Mouse (Mus musculus): ENCODE data around the gene Ldlr. TPM values are rescaled to one million over a fixed set of nuclear protein-coding genes. Genes with fewer than 3 reads are reported as not detected.
"Not testable (repeated sequence)": the region's sequence is repeated elsewhere in the genome, so short reads cannot be mapped to it uniquely, and the experiment has no call there.

Gene Ldlr
- total RNA-seq, 4 experiments from 2014 or later = 16.7 to 38.7 (median 26.4) TPM

DNA sequence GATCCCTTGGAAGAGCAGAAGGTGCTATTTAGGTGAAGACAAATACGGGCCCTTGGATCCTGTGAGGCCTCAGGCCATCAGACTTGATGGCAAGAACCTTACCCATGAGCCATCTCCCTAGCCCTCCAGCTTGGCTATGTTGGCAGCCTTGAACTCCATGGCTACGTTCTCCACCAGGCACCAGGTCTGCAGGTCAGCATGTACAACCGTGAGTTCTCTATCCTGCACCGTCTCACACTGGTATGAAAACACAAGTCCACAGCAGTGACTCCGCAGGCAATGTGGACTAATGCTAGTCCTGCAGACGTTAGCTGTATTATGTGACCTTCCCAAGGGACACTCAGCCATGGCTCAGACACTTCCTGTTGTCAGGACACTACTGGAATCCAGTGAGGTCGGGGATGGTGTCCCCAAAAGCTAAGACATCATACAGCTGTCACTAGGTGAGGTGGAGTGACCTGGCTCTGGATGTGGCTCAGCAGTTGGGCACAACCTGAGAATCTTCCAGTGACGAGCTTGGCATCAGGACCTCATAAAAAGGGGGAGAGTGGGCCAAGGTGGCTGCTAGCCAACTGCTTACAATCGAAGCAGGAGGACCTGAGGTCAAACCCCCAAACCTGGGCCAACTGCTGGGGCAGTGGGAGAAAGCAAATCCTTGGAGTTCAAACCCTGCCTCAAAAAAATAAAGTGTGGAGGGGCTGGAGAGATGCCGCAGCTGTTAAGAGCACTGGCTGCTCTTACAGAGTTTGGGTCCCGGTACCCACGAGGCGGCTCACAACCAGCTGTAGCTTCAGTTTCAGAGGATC lies 31.4 kb downstream of the Ldlr start:
- no peak for DNase-seq (ENCODE audit: low spot score in 2 of 2)

- no peak for DNase-seq (ENCODE audit: low spot score in 2 of 2)
Measured at GRCm38 (mm10) chr9:21758576-21759529, 35.6 kb downstream of the Ldlr start.

- DNase-seq (ENCODE audit: low spot score in 2 of 2) = no peak
Measured at GRCm38 (mm10) chr9:21759718-21760117, 36.4 kb downstream of the Ldlr start.

DNA sequence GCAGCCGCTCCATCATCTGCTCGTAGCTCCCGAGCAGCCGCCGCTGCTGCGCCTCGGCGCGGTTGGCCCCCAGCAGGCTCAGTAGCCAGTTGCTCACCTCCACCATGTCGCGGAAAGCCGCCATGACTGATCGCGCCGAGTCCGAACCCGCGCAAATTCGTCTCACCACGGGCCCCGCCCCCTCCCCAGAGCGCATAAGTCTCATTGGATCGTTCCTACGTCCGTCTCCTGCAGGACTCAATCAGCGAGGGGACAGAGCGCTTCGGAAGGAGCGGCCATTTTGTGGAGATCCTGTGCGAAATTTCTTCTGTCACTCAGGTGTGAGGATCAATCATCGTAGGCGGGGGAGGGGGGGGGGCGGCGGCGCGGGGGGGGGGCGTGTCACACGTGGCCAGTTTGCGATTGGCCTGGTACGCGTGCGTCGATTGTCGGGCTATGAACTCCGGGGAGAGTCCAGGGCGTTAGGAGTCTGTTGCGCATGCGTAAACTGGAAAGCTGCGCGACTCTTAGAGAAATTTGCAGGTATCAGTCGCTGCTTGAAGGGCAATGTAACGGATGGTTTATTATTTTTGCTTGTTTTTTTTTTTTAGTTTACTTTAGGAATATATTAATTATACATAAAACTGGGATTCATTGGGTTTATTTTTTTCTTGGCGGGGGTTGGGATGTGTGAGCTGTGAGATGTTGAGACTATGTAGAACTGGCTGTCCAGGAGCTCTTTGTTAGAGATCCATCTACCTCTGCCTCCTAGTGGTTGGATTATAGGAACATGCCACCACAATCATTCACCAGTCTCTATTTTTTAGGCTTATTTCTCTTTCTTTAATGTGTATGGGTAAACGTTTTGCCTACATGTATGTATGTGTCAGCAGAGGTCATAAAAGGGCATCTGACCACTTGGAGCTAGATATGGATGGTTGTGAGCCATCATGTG lies 37.1 kb downstream of the Ldlr start, which contains the start of gene Spc24:
Spc24 (minus strand) TSS at position 149 of the 934 bp plus-strand sequence.
- DNase-seq (ENCODE audit: low spot score in 2 of 2) = peak; percentile 93 to 96

- no peak for DNase-seq (ENCODE audit: low spot score in 2 of 2)
Measured at GRCm38 (mm10) chr9:21762135-21762534, 38.9 kb downstream of the Ldlr start.

GRCm38 (mm10) chr9:21764084-21764999 lies 41.1 kb downstream of the Ldlr start:
- DNase-seq (ENCODE audit: low spot score in 2 of 2) = no peak

- DNase-seq (ENCODE audit: low spot score in 2 of 2) = no peak
Measured at GRCm38 (mm10) chr9:21767896-21768295, 44.6 kb downstream of the Ldlr start.

DNA sequence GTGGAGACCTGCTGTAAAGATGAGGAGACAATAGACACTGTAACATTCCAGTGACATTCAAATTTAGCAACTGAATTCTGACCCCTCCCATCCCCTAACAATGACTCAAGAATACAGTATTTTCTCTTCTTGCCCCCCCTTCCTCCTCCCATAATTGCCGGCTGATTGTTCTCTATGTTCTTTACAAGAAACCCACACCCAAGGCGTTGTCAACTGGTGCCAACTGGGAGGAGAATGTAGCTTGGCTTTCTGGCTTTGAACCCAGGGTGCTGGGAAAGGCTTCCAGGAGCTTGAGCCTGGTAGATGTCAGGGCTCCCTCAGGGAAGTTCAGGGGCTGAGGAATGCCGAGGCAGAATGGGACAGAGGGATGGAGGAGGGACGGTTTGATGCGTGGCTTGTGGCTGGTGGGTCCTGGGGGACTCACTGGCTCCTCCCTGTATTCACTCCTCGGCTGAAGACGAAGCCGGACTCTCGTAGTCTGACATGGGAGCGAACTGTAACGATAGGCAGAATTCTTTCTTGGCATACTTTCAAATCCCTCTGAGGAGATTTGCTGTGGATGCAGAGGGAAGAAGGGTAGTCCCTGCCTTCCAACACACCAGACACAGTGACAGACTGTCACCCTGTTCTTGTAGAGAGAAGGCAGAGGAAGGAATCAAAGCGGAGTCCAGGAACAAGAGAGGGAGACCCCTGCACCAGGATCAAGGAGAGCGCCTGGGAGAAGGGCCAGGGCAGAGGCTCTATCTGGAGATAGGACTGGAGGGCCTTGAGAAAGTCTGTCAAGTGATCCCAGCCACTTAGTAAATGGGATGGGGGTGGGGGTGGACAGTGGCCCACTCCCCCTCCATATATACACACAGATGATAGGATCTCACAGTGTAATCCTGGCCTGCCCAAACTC lies 45.5 kb downstream of the Ldlr start:
- no peak for DNase-seq (ENCODE audit: low spot score in 2 of 2)

DNA sequence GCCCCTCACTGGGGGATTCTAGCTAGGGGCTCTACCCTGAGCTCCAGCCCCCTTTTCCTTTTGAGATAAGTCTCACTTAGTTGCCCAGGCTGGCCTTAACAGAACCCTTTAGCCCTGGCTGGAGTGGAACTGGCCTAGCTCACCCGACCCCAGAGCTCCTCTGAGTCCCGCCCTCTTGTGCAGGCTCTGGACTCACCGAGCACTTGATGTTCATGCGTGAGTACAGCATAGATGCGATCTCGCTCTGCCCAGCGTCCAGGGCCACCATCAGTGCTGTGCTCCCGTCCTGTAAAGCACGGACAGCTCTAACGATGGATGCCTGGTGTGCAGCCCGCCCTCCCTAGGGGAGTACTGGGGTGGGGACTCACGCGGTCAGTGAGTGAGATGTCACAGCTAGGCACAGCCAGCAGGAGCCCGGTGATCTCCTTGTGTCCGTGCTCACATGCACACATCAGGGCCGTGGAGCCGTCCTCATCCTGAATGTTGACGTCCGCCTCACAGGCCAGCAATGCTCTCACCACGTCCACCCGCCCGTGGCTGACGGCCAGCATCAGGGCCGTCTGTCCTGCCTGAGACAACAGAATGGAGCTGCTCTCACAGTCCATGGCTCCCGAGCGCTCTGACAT lies 46.4 kb downstream of the Ldlr start:
- no peak for DNase-seq (ENCODE audit: low spot score in 2 of 2)

GRCm38 (mm10) chr9:21773396-21773795 lies 50.1 kb downstream of the Ldlr start:
- not testable (repeated sequence) for DNase-seq (ENCODE audit: low spot score in 2 of 2)

GRCm38 (mm10) chr9:21774353-21774752 lies 51.1 kb downstream of the Ldlr start:
- DNase-seq (ENCODE audit: low spot score in 2 of 2) = no peak

- DNase-seq (ENCODE audit: low spot score in 2 of 2) = no peak
Measured at GRCm38 (mm10) chr9:21777726-21778125, 54.4 kb downstream of the Ldlr start.

DNA sequence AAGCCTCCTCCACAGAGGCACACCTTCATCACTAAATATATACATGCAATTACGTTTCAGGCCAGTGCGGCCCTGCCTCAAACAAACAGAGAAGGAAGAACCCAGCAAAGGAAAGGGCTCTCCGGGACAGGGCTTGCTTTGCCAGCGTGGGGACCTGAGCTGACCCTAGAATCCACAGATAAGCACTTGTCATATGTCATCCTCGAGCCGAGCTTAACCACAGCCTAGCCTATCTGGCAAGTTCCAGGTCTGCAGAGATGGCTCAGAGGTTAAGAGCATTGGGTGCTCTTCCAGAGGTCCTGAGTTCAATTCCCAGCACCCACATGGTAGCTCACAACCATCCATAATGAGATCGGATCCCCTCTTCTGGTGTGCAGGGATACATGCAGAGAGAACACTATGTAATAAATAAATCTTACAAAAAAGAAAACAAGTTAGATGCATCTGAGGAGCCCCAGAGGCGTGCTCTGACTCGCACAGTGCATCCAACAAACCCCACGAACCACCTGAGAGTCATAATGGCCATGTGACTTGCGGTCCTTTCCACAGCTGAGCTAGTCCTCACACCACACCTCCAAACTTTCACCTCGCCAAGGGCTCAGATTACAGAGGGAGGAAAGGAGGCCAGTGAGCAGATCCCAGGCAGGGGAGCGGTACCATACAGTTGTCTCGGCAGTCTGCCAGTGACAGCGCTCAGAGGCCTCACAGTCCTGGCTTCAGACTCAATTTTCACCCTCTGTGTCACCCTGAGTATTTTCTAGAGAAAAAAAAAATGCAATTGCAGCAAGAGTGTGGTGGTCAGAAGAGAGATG lies 58.6 kb downstream of the Ldlr start:
- no peak for DNase-seq (ENCODE audit: low spot score in 2 of 2)

- no peak for DNase-seq (ENCODE audit: low spot score in 2 of 2)
Measured at GRCm38 (mm10) chr9:21784517-21785307, 61.4 kb downstream of the Ldlr start.

DNA sequence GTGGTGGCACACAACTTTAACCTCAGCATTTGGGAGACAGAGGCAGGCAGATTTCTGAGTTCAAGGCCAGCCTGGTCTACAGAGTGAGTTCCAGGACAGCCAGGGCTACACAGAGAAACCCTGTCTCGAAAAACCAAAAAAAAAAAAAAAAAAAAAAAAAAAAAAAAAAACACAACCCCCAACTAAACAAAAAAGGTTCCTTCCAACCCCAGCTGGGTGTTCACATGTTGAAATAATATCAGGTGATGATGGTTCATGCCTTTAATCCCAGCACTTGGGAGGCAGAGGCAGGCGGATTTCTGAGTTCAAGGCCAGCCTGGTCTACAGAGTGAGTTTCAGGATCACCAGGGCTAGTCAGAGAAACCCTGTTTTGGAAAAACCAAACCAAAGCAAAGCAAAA lies 63.0 kb downstream of the Ldlr start:
- not testable (repeated sequence) for DNase-seq (ENCODE audit: low spot score in 2 of 2)

- peak in 1 of 2 experiments; percentile 52 for DNase-seq (ENCODE audit: low spot score in 2 of 2)
Measured at GRCm38 (mm10) chr9:21786906-21787305, 63.6 kb downstream of the Ldlr start.

DNA sequence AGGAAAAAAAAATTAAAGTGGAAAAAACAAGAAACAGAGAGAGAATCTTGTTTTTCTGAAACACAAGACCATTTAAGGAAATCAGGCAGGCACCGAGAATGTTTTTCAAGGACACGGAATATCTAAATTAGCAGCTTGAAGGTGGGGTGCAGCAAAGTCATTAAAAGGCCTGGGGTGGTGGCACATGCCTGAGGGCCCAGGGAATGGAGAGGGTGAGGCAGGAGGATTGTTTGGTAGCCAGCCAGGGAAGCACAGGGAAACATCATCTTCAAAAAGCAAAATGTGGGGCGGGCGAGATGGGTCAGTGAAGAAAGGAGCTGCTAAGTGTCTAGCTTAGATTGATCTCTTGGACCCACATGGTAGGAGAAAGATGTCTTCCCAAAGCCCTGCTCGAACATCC lies 64.4 kb downstream of the Ldlr start:
- DNase-seq (ENCODE audit: low spot score in 2 of 2) = no peak
